Mouse (Mus musculus) liver, embryonic 11.5 days (tissue): ENCODE measurements around the gene Hus1b. TPM values are rescaled to one million over a fixed set of nuclear protein-coding genes. Genes with fewer than 3 reads are reported as not detected.

ENCODE experiments used
- ATAC-seq: fragments of 200-750 bp; cut with Nextera tagmentation; replicated peaks from 2 replicates; pipeline ENCODE4 v1.8.0; 2017; ENCODE audit warnings: moderate number of reproducible peaks, mild to moderate bottlenecking, moderate TSS enrichment, moderate library complexity; ENCODE audit not compliant: low FRiP score
- DNase-seq: peaks from one replicate; pipeline ENCODE4 v3.0.0-alpha.2; 2017; ENCODE audit warnings: low spot score
- H3K27ac ChIP-seq: fragments of 300-500 bp; sonication (generic); 2 replicates; pipeline ENCODE4 v1.5.1; 2014; ENCODE audit warnings: mild to moderate bottlenecking, low read depth, low read length, control low read depth
- H3K27me3 ChIP-seq: fragments of 300-500 bp; sonication (generic); replicated peaks from 2 replicates; pipeline ENCODE4 v1.6.1; 2014; ENCODE audit warnings: low read length, mixed read lengths; ENCODE audit not compliant: control insufficient read depth, insufficient read depth
- H3K36me3 ChIP-seq: fragments of 300-500 bp; sonication (generic); 2 replicates; pipeline ENCODE4 v1.6.1; 2014; ENCODE audit warnings: mild to moderate bottlenecking, low read length, moderate library complexity, mixed read lengths; ENCODE audit not compliant: control insufficient read depth, insufficient read depth
- H3K4me1 ChIP-seq: fragments of 300-500 bp; sonication (generic); replicated peaks from 2 replicates; pipeline ENCODE4 v1.6.1; 2014; ENCODE audit warnings: low read length, mixed read lengths; ENCODE audit not compliant: control insufficient read depth, insufficient read depth
- H3K4me2 ChIP-seq: fragments of 300-500 bp; sonication (generic); 2 replicates; pipeline ENCODE4 v1.6.1; 2014; ENCODE audit warnings: mild to moderate bottlenecking, control low read depth, moderate library complexity
- H3K4me3 ChIP-seq: fragments of 300-500 bp; sonication (generic); 2 replicates; pipeline ENCODE4 v1.5.1; 2014; ENCODE audit warnings: low read depth, low read length, control low read depth
- H3K9ac ChIP-seq: fragments of 300-500 bp; sonication (generic); 2 replicates; pipeline ENCODE4 v1.6.1; 2014; ENCODE audit warnings: low read depth, low read length, control low read depth
- H3K9me3 ChIP-seq: fragments of 300-500 bp; sonication (generic); 2 replicates; pipeline ENCODE4 v1.6.1; 2016; ENCODE audit warnings: low read length, inconsistent platforms, mixed read lengths; ENCODE audit not compliant: control insufficient read depth
- WGBS: fragments of 180-500 bp; shearing (Covaris S2); extraction: QIAGEN DNeasy Blood & Tissue Kit; methylation state at CpG from one replicate; pipeline ENCODE4 v1.1.7; 2014; 5-methylcytosine and 5-hydroxymethylcytosine counted together
- polyA plus RNA-seq: library from polyadenylated mRNA; unstranded; fragments of >200 nt; fragmentation: Nextera tagmentation; extraction: Ambion mirVana; gene quantifications from 2 replicates; pipeline ENCODE4 v1.2.1, GENCODE M21; 2014

Hus1b gene
- polyA plus RNA-seq, 1 experiment from 2014 or later, result not detected

- DNase-seq, result no peak
- ATAC-seq, result no peak
- H3K9ac ChIP-seq, result no peak overlapping the region
- H3K27ac ChIP-seq, result no peak overlapping the region
- 80% methylated on average over 7 of the region's 7 CpGs for WGBS
- no peaks in the 10 kb centered on the region for H3K4me1 ChIP-seq
- peaks cover 3% of the 10 kb centered on the region; the same call in 1 of the 2 replicates for H3K36me3 ChIP-seq
- no peaks in the 10 kb centered on the region for H3K9me3 ChIP-seq
- H3K27me3 ChIP-seq, result no peaks in the 10 kb centered on the region
- H3K4me2 ChIP-seq, result no peak overlapping the region
- H3K4me3 ChIP-seq, result no peak overlapping the region
Measured at GRCm38 (mm10) chr13:30901387-30902041, 46.0 kb downstream of the Hus1b start.

Other genes with a start within 250 kb of the Hus1b start
- gene Irf4, start 198.5 kb downstream of the Hus1b start, polyA plus RNA-seq, result 0.14 TPM in 1 of 2 replicates, not detected in the other
- 28.4 and 32.9 TPM in 2 replicates for gene Exoc2, start 26.3 kb upstream of the Hus1b start, polyA plus RNA-seq
- not detected in 2 replicates for gene Gm5447, start 26.4 kb upstream of the Hus1b start, polyA plus RNA-seq